Mouse (Mus musculus) liver, embryonic 14.5 days (tissue): ENCODE data around the gene Klhl33. TPM values are rescaled to one million over a fixed set of nuclear protein-coding genes. Genes with fewer than 3 reads are reported as not detected.
A peak's percentile ranks its signal among the peaks of the same experiment; 100 is the strongest.
"Not testable (repeated sequence)": the region's sequence is repeated elsewhere in the genome, so short reads cannot be mapped to it uniquely, and the experiment has no call there.

Source experiments
- ATAC-seq: fragments of 200-750 bp; cut with Nextera tagmentation; 2 replicates; pipeline ENCODE4 v1.8.0; 2017; ENCODE audit warnings: moderate number of reproducible peaks, mild to moderate bottlenecking, moderate library complexity; ENCODE audit not compliant: insufficient read depth
- DNase-seq, 3 experiments: peaks; one replicate each; pipeline ENCODE4 v3.0.0-alpha.2; 2012 to 2013; ENCODE audit warnings: low read depth in 3 of 3, low spot score in 3 of 3
- H3K27ac ChIP-seq: fragments of 300-500 bp; sonication (generic); 2 replicates; pipeline ENCODE4 v1.5.1; 2014; ENCODE audit warnings: moderate library complexity, mild to moderate bottlenecking, control low read depth, inconsistent platforms
- H3K27me3 ChIP-seq: fragments of 300-500 bp; sonication (generic); 2 replicates; pipeline ENCODE4 v1.6.1; 2014; ENCODE audit warnings: mild to moderate bottlenecking, low read length, moderate library complexity; ENCODE audit not compliant: control insufficient read depth, insufficient read depth
- H3K36me3 ChIP-seq: fragments of 300-500 bp; sonication (generic); replicated peaks from 2 replicates; pipeline ENCODE4 v1.6.1; 2014; ENCODE audit warnings: low read depth; ENCODE audit not compliant: control insufficient read depth, insufficient read depth
- H3K4me1 ChIP-seq, 2 experiments: fragments of 200-500 bp in 1 of 2; fragments of 300-500 bp in 1 of 2; sonication (generic) in 1 of 2; replicated peaks; 2 replicates each; pipeline ENCODE4 v1.6.1; 2012 to 2014; ENCODE audit warnings: antibody characterized with exemption in 1 of 2, inconsistent platforms in 1 of 2, low read length in 1 of 2; ENCODE audit not compliant: control insufficient read depth in 2 of 2, insufficient read depth in 2 of 2
- H3K4me2 ChIP-seq: fragments of 300-500 bp; sonication (generic); 2 replicates; pipeline ENCODE4 v1.6.1; 2014; ENCODE audit warnings: low read depth, mild to moderate bottlenecking, control low read depth, moderate library complexity
- H3K4me3 ChIP-seq, 2 experiments: fragments of 200-500 bp in 1 of 2; fragments of 300-500 bp in 1 of 2; sonication (generic) in 1 of 2; 2 replicates each; pipeline ENCODE4 v1.5.1; 2012 to 2014; ENCODE audit warnings: low read depth in 2 of 2, low read length in 2 of 2, mild to moderate bottlenecking in 2 of 2, control low read depth in 1 of 2, inconsistent platforms in 1 of 2, moderate library complexity in 1 of 2; ENCODE audit not compliant: insufficient read depth in 1 of 2
- H3K9ac ChIP-seq: fragments of 300-500 bp; sonication (generic); replicated peaks from 2 replicates; pipeline ENCODE4 v1.6.1; 2014; ENCODE audit warnings: mild to moderate bottlenecking, control low read depth, moderate library complexity
- H3K9me3 ChIP-seq: fragments of 300-500 bp; sonication (generic); 2 replicates; pipeline ENCODE4 v1.6.1; 2016; ENCODE audit warnings: low read length, mixed read lengths; ENCODE audit not compliant: control insufficient read depth
- CTCF ChIP-seq: IDR thresholded peaks from 2 replicates; pipeline ENCODE4 v1.5.1; 2016; ENCODE audit warnings: antibody characterized with exemption, low read depth, control low read depth
- EP300 ChIP-seq: IDR thresholded peaks from 2 replicates; pipeline ENCODE4 v1.6.1; 2016; ENCODE audit warnings: antibody characterized with exemption, low read depth
- WGBS: fragments of 180-500 bp; shearing (Covaris S2); extraction: QIAGEN DNeasy Blood & Tissue Kit; methylation state at CpG from one replicate; pipeline ENCODE4 v1.1.7; 2014; ENCODE audit not compliant: insufficient replicate concordance; 5-methylcytosine and 5-hydroxymethylcytosine counted together
- polyA plus RNA-seq, 2 experiments: library from polyadenylated mRNA; depleted of rRNA in 1 of 2; stranded (reverse) in 1 of 2; unstranded in 1 of 2; fragments of >200 nt; fragmentation: Nextera tagmentation in 1 of 2; extraction: Ambion mirVana in 1 of 2; gene quantifications; 2 replicates each; pipeline versions ENCODE4 v1.2.1 to v1.2.3; 2012 to 2014

Gene Klhl33
- polyA plus RNA-seq (2012; rRNA removed) (0.12 and 0.16 TPM in 2 replicates), polyA plus RNA-seq (2014; fragmentation: Nextera tagmentation; extraction: Ambion mirVana) (0.08 and 0.15 TPM in 2 replicates)

DNA sequence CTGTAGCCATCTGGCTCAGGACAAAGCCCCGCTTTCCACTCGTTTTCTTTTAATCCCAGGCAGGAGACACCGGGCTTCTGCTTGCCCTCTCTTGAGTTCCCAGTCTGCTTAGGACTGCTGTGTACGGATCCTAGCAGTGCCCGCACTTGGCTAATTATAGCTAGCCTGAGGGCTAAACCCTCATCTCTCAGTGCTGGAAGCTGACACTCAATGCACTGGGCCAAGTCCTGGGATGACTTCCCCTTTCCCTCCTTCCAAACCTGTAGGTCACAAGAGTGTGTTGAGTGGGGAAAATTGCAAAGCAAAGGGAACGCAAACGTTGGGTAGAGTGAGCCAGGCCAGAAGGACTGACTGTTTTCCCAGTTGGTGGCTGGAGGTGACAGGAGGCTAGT, at the start of gene Klhl33:
Klhl33 (minus strand) TSS at position 134 of the 392 bp plus-strand sequence.
- 34% methylated on average over 7 of the region's 7 CpGs for WGBS
- no peak for DNase-seq

DNA sequence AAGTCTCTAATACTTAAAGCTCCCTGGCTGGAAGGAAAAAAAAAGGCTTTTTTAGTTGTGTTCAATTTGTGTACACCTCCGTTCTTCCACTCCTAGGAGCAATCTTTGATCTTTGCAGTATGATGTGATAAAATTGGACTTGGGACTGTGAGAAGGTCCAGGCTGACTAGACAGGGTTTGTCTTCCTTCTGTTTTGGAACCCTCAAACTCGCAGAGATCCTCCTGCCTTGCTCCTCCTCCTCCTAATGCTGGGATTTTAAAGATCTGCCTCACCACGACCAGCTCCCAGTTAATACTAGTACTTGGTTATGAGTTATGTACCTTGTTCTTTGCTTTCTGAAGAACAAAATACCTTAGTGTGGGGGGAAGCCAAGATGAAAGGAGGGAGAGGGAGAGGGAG, 48.2 kb upstream of the Klhl33 start:
- WGBS, result 7% methylated on average over 3 of the region's 3 CpGs

More for the DNA sequence above, at the start of gene Klhl33:
- Histone ChIP-seq H3K4me3 (peak within 1 kb of the TSS; percentile 2 to 38), H3K9ac (peak within 1 kb of the TSS; percentile 9; the same call in 1 of the 2 replicates), H3K4me1 (peaks cover 0 to 2% of the 10 kb centered on the region in 2 experiments; a peak in 1 of 4 replicates), H3K4me2 (peak within 1 kb of the TSS; percentile 60), H3K27me3 (peaks cover 9% of the 10 kb centered on the region), H3K36me3 (no peaks in the 10 kb centered on the region), H3K9me3 (no peaks in the 10 kb centered on the region), H3K27ac (no peak within 1 kb of the TSS)
- no peak for ATAC-seq
- no peak for TF ChIP-seq CTCF
- TF ChIP-seq EP300, result no peak

DNA sequence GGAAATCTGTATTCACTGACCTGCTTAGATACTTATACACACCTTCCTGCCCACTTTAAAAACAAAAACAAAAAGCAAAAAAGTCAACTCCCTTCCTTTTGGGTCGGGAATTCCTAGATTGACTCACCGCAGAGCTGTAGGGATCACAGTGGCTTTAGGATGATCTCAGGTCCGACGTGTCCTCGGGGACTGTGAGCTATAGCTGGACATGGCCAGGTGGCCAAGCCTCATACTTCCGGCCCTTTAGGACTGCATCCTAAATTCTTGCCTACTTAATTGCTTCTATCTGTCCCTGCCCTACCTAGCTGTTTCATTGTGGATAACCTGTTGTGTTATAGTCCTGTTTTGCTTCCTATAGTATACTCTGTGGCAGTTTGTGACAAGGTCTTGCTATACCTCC, 47.8 kb upstream of the Klhl33 start:
- DNase-seq, H3K27me3 ChIP-seq, H3K9me3 ChIP-seq, ATAC-seq: not testable (repeated sequence)
- WGBS, result 7% methylated on average over 6 of the region's 6 CpGs
- peak overlapping the region; percentile 89 for H3K27ac ChIP-seq
- H3K36me3 ChIP-seq, result peaks cover 10% of the 10 kb centered on the region
- peak overlapping the region; percentile 87 for H3K4me3 ChIP-seq
- peak overlapping the region; percentile 72 for H3K4me2 ChIP-seq
- peak overlapping the region; percentile 90 for H3K9ac ChIP-seq
- peaks cover 2 to 12% of the 10 kb centered on the region in 2 experiments; a peak in 2 of 4 replicates for H3K4me1 ChIP-seq

More for the DNA sequence above, 48.2 kb upstream of the Klhl33 start:
- peak overlapping the region; percentile 72 for H3K4me2 ChIP-seq
- not testable (repeated sequence) for H3K9me3 ChIP-seq, ATAC-seq, DNase-seq, H3K27me3 ChIP-seq
- peak overlapping the region; percentile 90 for H3K9ac ChIP-seq
- H3K4me3 ChIP-seq, result peak overlapping the region; percentile 87
- H3K27ac ChIP-seq, result peak overlapping the region; percentile 89
- peaks cover 2 to 12% of the 10 kb centered on the region in 2 experiments; a peak in 2 of 4 replicates for H3K4me1 ChIP-seq
- peaks cover 10% of the 10 kb centered on the region for H3K36me3 ChIP-seq

DNA sequence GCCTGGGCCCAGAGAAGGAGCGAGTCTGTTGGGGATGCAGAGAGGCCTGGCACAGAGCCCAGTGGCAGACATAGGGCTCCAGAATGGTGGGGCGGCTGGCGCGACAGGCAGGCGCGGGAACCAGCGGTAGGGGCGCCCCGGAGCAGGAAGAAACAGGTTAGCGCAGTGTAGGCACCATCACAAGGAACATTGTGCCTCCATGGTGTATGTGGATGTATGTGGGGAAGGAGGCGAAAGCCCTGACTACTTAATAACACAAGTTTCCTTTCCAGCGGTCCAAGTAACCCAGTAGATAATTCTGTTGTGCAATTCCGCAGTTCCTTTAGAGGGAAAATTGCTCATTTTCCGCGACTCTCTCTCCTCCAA, 47.3 kb upstream of the Klhl33 start:
- peak overlapping the region; percentile 87 for H3K4me3 ChIP-seq
- peak overlapping the region; percentile 72 for H3K4me2 ChIP-seq
- H3K4me1 ChIP-seq, result peaks cover 2 to 12% of the 10 kb centered on the region in 2 experiments; a peak in 2 of 4 replicates
- H3K27ac ChIP-seq, result peak overlapping the region; percentile 89
- peak; percentile 88 for ATAC-seq
- under 1% methylated on average over 14 of the region's 15 CpGs for WGBS
- H3K9me3 ChIP-seq, H3K27me3 ChIP-seq, DNase-seq: not testable (repeated sequence)
- H3K9ac ChIP-seq, result peak overlapping the region; percentile 90
- H3K36me3 ChIP-seq, result peaks cover 10% of the 10 kb centered on the region
- TF ChIP-seq CTCF, result peak; percentile 62

DNA sequence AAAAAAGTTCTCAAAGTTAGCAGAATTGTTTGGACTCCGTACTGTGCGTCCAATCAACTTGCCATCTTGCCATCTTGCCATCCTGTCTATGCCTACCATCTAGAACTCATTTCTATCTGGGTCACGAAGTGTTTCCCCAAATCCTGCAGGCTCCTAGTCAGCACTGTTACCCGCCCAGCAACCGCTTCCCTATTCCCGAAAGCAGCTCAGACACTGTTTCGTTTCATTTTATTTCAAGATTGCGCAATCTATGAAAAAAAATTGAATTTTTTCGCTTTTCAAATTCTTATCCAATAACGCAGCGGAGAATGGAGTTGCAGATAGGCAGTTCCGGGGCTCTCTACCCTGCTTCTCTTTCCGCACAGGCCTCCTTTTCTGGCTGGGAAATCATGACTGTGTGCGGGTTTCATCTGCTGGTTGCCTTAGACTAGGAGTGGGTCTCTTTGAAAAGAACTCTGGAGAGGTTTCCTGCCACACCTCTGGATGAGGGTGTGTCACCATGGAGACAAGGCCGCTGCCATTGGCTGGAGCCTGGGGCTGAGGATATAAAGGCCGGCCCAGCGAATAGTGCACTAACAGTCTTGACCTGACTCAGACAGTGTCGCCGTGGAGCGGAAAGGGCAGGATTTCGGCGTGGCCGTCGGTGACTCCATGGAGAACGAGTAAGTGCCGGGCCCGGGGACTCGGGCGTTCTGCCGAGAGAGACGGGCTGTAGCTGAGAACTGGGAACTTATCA, 46.8 kb upstream of the Klhl33 start, which contains the start of gene Gm49342:
Gm49342 (plus strand) TSS at position 586 of the 736 bp plus-strand sequence.
- 7% methylated on average over 31 of the region's 31 CpGs for WGBS
- Histone ChIP-seq H3K9ac (peak within 1 kb of the TSS; percentile 90), H3K27ac (peak within 1 kb of the TSS; percentile 89), H3K36me3 (peaks cover 5% of the 10 kb centered on the region), H3K4me3 (peak within 1 kb of the TSS; percentile 87), H3K9me3 (no peaks in the 10 kb centered on the region), H3K27me3 (no peaks in the 10 kb centered on the region), H3K4me1 (peaks cover 2 to 12% of the 10 kb centered on the region in 2 experiments; a peak in 2 of 4 replicates), H3K4me2 (peak within 1 kb of the TSS; percentile 72)
- TF ChIP-seq EP300, result no peak
- TF ChIP-seq CTCF, result peak; percentile 80
- ATAC-seq, result peak; percentile 97
- DNase-seq, result peak; percentile 88 to 92 (median 91)
